Mouse (Mus musculus): ENCODE data around the gene Mcpt9. TPM values are rescaled to one million over a fixed set of nuclear protein-coding genes. Genes with fewer than 3 reads are reported as not detected.
"Not testable (repeated sequence)": the region's sequence is repeated elsewhere in the genome, so short reads cannot be mapped to it uniquely, and the experiment has no call there.

The Mcpt9 gene
- polyA plus RNA-seq (2012; fragmentation: generic; extraction: Trizol): not detected
- long read RNA-seq, experiment 1: 0 reads
- long read RNA-seq, experiment 2: 0 reads

- not testable (repeated sequence) for H3K27me3 ChIP-seq (ENCODE audit: control insufficient read depth, insufficient read depth, insufficient read length); H3K36me3 ChIP-seq (ENCODE audit: control insufficient read depth, insufficient read depth); H3ac ChIP-seq (ENCODE audit: control insufficient read depth, insufficient read length, low read depth); H3K79me3 ChIP-seq (ENCODE audit: low read depth); H3K79me2 ChIP-seq (ENCODE audit: control insufficient read depth, insufficient read depth); H3K4me3 ChIP-seq (ENCODE audit: insufficient read depth, poor library complexity, severe bottlenecking)
These were observed at the start of gene Mcpt9 for GRCm38 (mm10) chr14:56030395-56030794. Gene Mcpt9, minus strand, starts transcription at chr14:56030495.

DNA sequence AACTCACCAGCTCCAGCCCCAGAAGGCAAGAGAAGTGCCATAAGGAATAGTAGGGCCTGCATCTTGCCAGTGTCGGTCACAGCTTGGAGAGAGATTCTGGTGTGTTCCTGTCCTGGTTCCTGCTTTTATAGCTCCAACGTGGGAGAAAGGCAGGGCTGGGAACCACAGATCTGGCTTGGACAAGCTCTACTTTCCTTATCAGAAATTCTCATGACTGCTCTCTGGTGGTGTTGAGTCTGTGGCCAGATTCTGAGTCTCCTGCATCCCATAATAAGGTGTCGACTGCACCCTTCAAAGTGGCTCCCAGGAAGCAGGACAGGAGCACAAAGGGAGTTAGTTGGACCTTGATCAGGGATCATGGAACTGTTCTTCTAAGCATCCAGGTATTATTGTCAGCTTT is 31.9 kb upstream of the Mcpt9 start, which contains the start of gene Mcpt4:
Gene Mcpt4 (minus strand): TSS at position 101 of the 400 bp plus-strand sequence.
- not testable (repeated sequence) for H3K36me3 ChIP-seq (ENCODE audit: control insufficient read depth, insufficient read depth)

DNA sequence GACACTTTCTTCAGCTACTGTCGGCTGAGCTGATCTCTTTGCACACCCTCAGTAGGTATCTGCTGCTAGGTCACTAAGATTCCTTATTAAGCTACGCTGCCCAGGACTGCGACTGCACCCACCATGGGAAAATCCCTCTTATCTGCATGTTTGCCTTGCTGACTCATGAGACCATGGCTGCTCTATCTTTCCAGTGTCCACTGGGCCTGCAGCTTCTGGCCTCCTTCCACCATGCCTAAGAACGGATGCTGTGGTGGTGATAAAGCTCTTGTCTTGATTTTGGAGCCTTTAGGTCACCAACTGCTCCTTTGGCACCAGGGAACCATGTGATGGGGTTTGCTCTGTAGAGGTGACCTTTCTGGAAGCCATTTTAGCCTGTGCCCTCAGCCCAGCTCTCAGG is 27.4 kb upstream of the Mcpt9 start:
- TF ChIP-seq CTCF (IDR thresholded peaks at IDR 0.05; ENCODE audit: control insufficient read depth, insufficient read depth, insufficient read length): no peak
- no peak for TF ChIP-seq MYOG (IDR thresholded peaks at IDR 0.05; ENCODE audit: control insufficient read depth, extremely low read depth, insufficient read length)
- TF ChIP-seq USF1 (IDR thresholded peaks at IDR 0.05; ENCODE audit: low read depth): peak; percentile 31
- no peak for TF ChIP-seq MYOD1 (IDR thresholded peaks at IDR 0.05; ENCODE audit: control insufficient read depth, insufficient read length, low read depth)
- TF ChIP-seq CEBPB (IDR thresholded peaks at IDR 0.05; ENCODE audit: low read depth): no peak
- no peak for TF ChIP-seq MAX (IDR thresholded peaks at IDR 0.05)
- no peak for TF ChIP-seq FOSL1 (IDR thresholded peaks at IDR 0.05; ENCODE audit: insufficient read depth, low read length, poor library complexity, severe bottlenecking)

More for the DNA sequence above, 31.9 kb upstream of the Mcpt9 start, which contains the start of gene Mcpt4:
- H3K79me3 ChIP-seq (ENCODE audit: low read depth); H3K79me2 ChIP-seq (ENCODE audit: control insufficient read depth, insufficient read depth); H3ac ChIP-seq (ENCODE audit: control insufficient read depth, insufficient read length, low read depth); H3K4me3 ChIP-seq (ENCODE audit: insufficient read depth, poor library complexity, severe bottlenecking); H3K27me3 ChIP-seq (ENCODE audit: control insufficient read depth, insufficient read depth, insufficient read length): not testable (repeated sequence)

DNA sequence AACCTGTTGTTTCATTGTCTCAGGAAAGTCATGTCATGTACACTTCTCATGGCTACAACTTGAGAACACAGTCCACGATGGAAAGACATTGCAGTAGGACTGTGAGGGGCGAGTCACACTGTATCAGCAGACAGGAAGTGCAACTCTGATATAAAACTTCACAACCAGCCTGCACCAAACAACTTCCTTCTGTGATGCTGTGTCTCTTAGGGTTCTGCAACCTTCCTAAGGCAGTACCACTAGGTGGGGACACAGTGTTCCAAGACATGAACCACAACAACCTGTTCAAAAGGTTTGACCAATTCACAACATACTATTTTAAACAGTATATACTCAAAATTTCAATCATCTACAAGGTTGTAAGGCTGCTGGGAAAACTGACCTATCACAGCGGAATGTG is 25.1 kb upstream of the Mcpt9 start:
- TF ChIP-seq MAX (IDR thresholded peaks at IDR 0.05) (no peak), CTCF (IDR thresholded peaks at IDR 0.05; ENCODE audit: control insufficient read depth, insufficient read depth, insufficient read length) (no peak), MYOG (IDR thresholded peaks at IDR 0.05; ENCODE audit: control insufficient read depth, extremely low read depth, insufficient read length) (no peak), USF1 (IDR thresholded peaks at IDR 0.05; ENCODE audit: low read depth) (no peak), CEBPB (IDR thresholded peaks at IDR 0.05; ENCODE audit: low read depth) (no peak), MYOD1 (IDR thresholded peaks at IDR 0.05; ENCODE audit: control insufficient read depth, insufficient read length, low read depth) (no peak), FOSL1 (IDR thresholded peaks at IDR 0.05; ENCODE audit: insufficient read depth, low read length, poor library complexity, severe bottlenecking) (no peak)
- H3K27me3 ChIP-seq (ENCODE audit: control insufficient read depth, insufficient read depth, insufficient read length): no peaks in the 10 kb centered on the region
- H3K79me2 ChIP-seq (ENCODE audit: control insufficient read depth, insufficient read depth): no peaks in the 10 kb centered on the region
- no peak overlapping the region for H3K4me3 ChIP-seq (ENCODE audit: insufficient read depth, poor library complexity, severe bottlenecking)
- H3K79me3 ChIP-seq (ENCODE audit: low read depth): no peaks in the 10 kb centered on the region
- H3K36me3 ChIP-seq (ENCODE audit: control insufficient read depth, insufficient read depth): no peaks in the 10 kb centered on the region
- no peak overlapping the region for H3ac ChIP-seq (ENCODE audit: control insufficient read depth, insufficient read length, low read depth)

More for the DNA sequence above, 27.4 kb upstream of the Mcpt9 start:
- H3K4me3 ChIP-seq (ENCODE audit: insufficient read depth, poor library complexity, severe bottlenecking): no peak overlapping the region
- H3K79me3 ChIP-seq (ENCODE audit: low read depth): no peaks in the 10 kb centered on the region
- no peaks in the 10 kb centered on the region for H3K79me2 ChIP-seq (ENCODE audit: control insufficient read depth, insufficient read depth)
- H3K27me3 ChIP-seq (ENCODE audit: control insufficient read depth, insufficient read depth, insufficient read length): peaks cover 3% of the 10 kb centered on the region
- H3ac ChIP-seq (ENCODE audit: control insufficient read depth, insufficient read length, low read depth): no peak overlapping the region
- H3K36me3 ChIP-seq (ENCODE audit: control insufficient read depth, insufficient read depth): no peaks in the 10 kb centered on the region

- H3K79me2 ChIP-seq (ENCODE audit: control insufficient read depth, insufficient read depth); H3K27me3 ChIP-seq (ENCODE audit: control insufficient read depth, insufficient read depth, insufficient read length); H3K36me3 ChIP-seq (ENCODE audit: control insufficient read depth, insufficient read depth); H3ac ChIP-seq (ENCODE audit: control insufficient read depth, insufficient read length, low read depth); H3K4me3 ChIP-seq (ENCODE audit: insufficient read depth, poor library complexity, severe bottlenecking); H3K79me3 ChIP-seq (ENCODE audit: low read depth): not testable (repeated sequence)
These were observed 11.5 kb upstream of the Mcpt9 start, which contains the start of gene Mcpt2 for GRCm38 (mm10) chr14:56041792-56042191. Gene Mcpt2, plus strand, starts transcription at chr14:56042041.

DNA sequence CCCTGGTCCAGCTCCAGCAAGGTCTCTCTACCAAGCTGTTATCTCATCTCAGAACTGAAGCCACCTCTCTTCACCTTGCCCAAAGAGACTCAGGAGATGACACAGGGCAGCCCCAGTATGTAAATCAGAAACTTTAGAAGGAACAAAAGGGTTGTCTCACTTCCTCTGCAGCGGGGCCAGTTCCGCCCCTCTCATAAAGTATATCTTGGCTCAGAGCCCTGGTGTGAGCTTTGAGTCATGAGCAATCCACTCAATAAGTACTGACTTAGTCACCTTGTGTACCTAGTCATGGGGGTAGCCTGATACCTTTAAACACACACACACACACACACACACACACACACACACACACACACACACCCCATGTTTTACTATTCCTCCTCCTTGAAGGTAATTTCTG is 4.1 kb upstream of the Mcpt9 start:
- TF ChIP-seq USF1 (IDR thresholded peaks at IDR 0.05; ENCODE audit: low read depth) (no peak), MYOG (IDR thresholded peaks at IDR 0.05; ENCODE audit: control insufficient read depth, extremely low read depth, insufficient read length) (no peak), MYOD1 (IDR thresholded peaks at IDR 0.05; ENCODE audit: control insufficient read depth, insufficient read length, low read depth) (no peak), CEBPB (IDR thresholded peaks at IDR 0.05; ENCODE audit: low read depth) (no peak), FOSL1 (IDR thresholded peaks at IDR 0.05; ENCODE audit: insufficient read depth, low read length, poor library complexity, severe bottlenecking) (no peak), MAX (IDR thresholded peaks at IDR 0.05) (no peak), CTCF (IDR thresholded peaks at IDR 0.05; ENCODE audit: control insufficient read depth, insufficient read depth, insufficient read length) (no peak)
- Histone ChIP-seq H3K79me3 (ENCODE audit: low read depth) (no peaks in the 10 kb centered on the region), H3K4me3 (ENCODE audit: insufficient read depth, poor library complexity, severe bottlenecking) (no peak overlapping the region), H3K79me2 (ENCODE audit: control insufficient read depth, insufficient read depth) (no peaks in the 10 kb centered on the region), H3ac (ENCODE audit: control insufficient read depth, insufficient read length, low read depth) (no peak overlapping the region), H3K27me3 (ENCODE audit: control insufficient read depth, insufficient read depth, insufficient read length) (no peaks in the 10 kb centered on the region), H3K36me3 (ENCODE audit: control insufficient read depth, insufficient read depth) (no peaks in the 10 kb centered on the region)

- H3K4me3 ChIP-seq (ENCODE audit: insufficient read depth, poor library complexity, severe bottlenecking); H3K36me3 ChIP-seq (ENCODE audit: control insufficient read depth, insufficient read depth); H3K79me2 ChIP-seq (ENCODE audit: control insufficient read depth, insufficient read depth); H3K79me3 ChIP-seq (ENCODE audit: low read depth); H3ac ChIP-seq (ENCODE audit: control insufficient read depth, insufficient read length, low read depth); H3K27me3 ChIP-seq (ENCODE audit: control insufficient read depth, insufficient read depth, insufficient read length): not testable (repeated sequence)
These were observed 9.0 kb downstream of the Mcpt9 start for GRCm38 (mm10) chr14:56021305-56021704.

Data from C2C12 (cell line).